Mouse (Mus musculus) testis, adult 2 months (tissue): ENCODE results near the gene Tbcel.

Experiments
- CTCF ChIP-seq: fragments of 200-500 bp; IDR thresholded peaks from 2 replicates; pipeline ENCODE4 v1.5.1; 2012; ENCODE audit warnings: low read depth, mild to moderate bottlenecking, inconsistent platforms, low read length, moderate library complexity; ENCODE audit not compliant: control insufficient read depth, insufficient read depth, insufficient replicate concordance
- POLR2A ChIP-seq: fragments of 200-500 bp; IDR thresholded peaks from 2 replicates; pipeline ENCODE4 v1.6.1; 2012; ENCODE audit warnings: low read depth, mild to moderate bottlenecking, inconsistent platforms, low read length, moderate library complexity; ENCODE audit not compliant: control insufficient read depth

GRCm38 (mm10) chr9:42460353-42460752, 47.3 kb downstream of the Tbcel start:
- TF ChIP-seq CTCF (no peak), POLR2A (no peak)
